Mouse (Mus musculus) heart, postnatal 0 days (tissue): Measurements from ENCODE around the gene Rac2.

ENCODE experiments used
- CTCF ChIP-seq: IDR thresholded peaks from 2 replicates; pipeline ENCODE4 v1.5.1; 2016; ENCODE audit warnings: antibody characterized with exemption, control low read depth, low read depth
- EP300 ChIP-seq: IDR thresholded peaks from 2 replicates; pipeline ENCODE4 v1.6.1; 2016; ENCODE audit warnings: antibody characterized with exemption, low read depth

DNA sequence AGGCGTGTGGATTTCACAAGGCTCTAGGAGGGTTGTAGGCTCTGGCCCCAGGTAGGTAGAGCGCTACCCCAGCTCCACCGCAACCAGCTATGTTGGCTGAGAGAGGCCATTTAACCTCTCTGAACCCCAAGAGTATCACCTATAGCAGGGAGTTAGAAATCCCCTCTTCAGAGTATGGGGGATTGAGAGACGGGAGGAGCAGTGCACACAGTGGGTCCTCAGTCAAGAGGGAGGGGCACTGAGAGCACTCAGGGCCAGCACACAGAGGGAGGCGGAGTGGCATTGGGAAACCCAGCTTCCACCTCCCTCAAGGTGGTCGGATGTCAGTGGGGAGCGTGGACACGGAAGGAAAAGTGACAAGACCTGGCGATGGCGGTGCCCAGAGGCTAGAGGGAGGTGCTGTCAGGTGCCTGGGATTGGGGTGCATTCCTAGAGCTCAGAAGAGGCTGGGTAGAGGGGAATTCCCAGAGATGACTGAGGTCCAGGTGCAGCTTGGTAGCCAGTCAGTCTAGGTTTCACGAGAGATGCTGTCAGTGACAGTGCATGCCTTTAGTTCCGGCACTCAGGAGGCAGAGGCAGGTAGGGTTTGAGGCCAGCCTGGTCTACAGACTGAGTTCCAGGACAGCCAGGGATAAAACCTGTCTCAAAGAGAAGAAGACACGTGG is 27.1 kb upstream of the Rac2 start:
- TF ChIP-seq CTCF (no peak), EP300 (no peak)
